Mouse (Mus musculus) retina, adult 2 months (tissue): ENCODE measurements at regions not wholly inside any gene's neighbourhood (a gene's known extent, or its start where the extent isn't known, plus 50 kb on each side); places are given as distances from the start of the nearest gene placed in this dataset.

Experiments
- DNase-seq: peaks from one replicate; pipeline ENCODE4 v3.0.0-alpha.2; 2012; ENCODE audit warnings: low read depth, low spot score

GRCm38 (mm10) chr13:54285968-54286367 lies 85.2 kb upstream of the Cplx2 start:
- DNase-seq = no peak

- no peak for DNase-seq
Measured at GRCm38 (mm10) chr13:54286616-54287015, 84.5 kb upstream of the Cplx2 start.

GRCm38 (mm10) chr13:54290066-54290465 lies 81.1 kb upstream of the Cplx2 start:
- no peak for DNase-seq

GRCm38 (mm10) chr13:54292394-54292793 lies 78.8 kb upstream of the Cplx2 start:
- no peak for DNase-seq

- DNase-seq = no peak
Measured at GRCm38 (mm10) chr13:54293006-54293405, 78.1 kb upstream of the Cplx2 start.

GRCm38 (mm10) chr13:54295475-54296259 lies 75.5 kb upstream of the Cplx2 start:
- no peak for DNase-seq

GRCm38 (mm10) chr13:54296260-54296555 lies 74.9 kb upstream of the Cplx2 start:
- DNase-seq = peak; percentile 63

GRCm38 (mm10) chr13:54298851-54299250 lies 72.3 kb upstream of the Cplx2 start:
- no peak for DNase-seq

- no peak for DNase-seq
Measured at GRCm38 (mm10) chr13:54299295-54299694, 71.9 kb upstream of the Cplx2 start.

GRCm38 (mm10) chr13:54301110-54301509 lies 70.0 kb upstream of the Cplx2 start:
- DNase-seq = no peak

- DNase-seq = no peak
Measured at GRCm38 (mm10) chr13:54301677-54302076, 69.5 kb upstream of the Cplx2 start.

- DNase-seq = no peak
Measured at GRCm38 (mm10) chr13:54302351-54303070, 68.6 kb upstream of the Cplx2 start.

- DNase-seq = no peak
Measured at GRCm38 (mm10) chr13:54303071-54303924, 67.9 kb upstream of the Cplx2 start.

- DNase-seq = no peak
Measured at GRCm38 (mm10) chr13:54304251-54304650, 66.9 kb upstream of the Cplx2 start.

GRCm38 (mm10) chr13:54308591-54308990 lies 62.6 kb upstream of the Cplx2 start:
- no peak for DNase-seq

GRCm38 (mm10) chr13:54309354-54309753 lies 61.8 kb upstream of the Cplx2 start:
- DNase-seq = no peak

- DNase-seq = no peak
Measured at GRCm38 (mm10) chr13:54310144-54310543, 61.0 kb upstream of the Cplx2 start.

GRCm38 (mm10) chr13:54311327-54312026 lies 59.7 kb upstream of the Cplx2 start:
- no peak for DNase-seq

- DNase-seq = no peak
Measured at GRCm38 (mm10) chr13:54312405-54313185, 58.6 kb upstream of the Cplx2 start.

GRCm38 (mm10) chr13:54315333-54315732 lies 55.8 kb upstream of the Cplx2 start:
- DNase-seq = no peak

- no peak for DNase-seq
Measured at GRCm38 (mm10) chr13:54316907-54317306, 54.2 kb upstream of the Cplx2 start.
